Mouse (Mus musculus): ENCODE measurements around the gene Speg. TPM values are rescaled to one million over a fixed set of nuclear protein-coding genes. Genes with fewer than 3 reads are reported as not detected.

Gene Speg
- polyA plus RNA-seq (2017; shearing (Covaris generic)): 0.59 TPM

GRCm38 (mm10) chr1:75374950-75375936 lies at the start of gene Speg:
Gene Speg, plus strand, starts transcription at chr1:75375297.

GRCm38 (mm10) chr1:75360112-75361031 lies 14.7 kb upstream of the Speg start, which contains the start of gene Des:
Gene Des, plus strand, starts transcription at chr1:75360329.

GRCm38 (mm10) chr1:75435475-75436328 lies 60.6 kb downstream of the Speg start, which contains the start of gene Gmppa:
Gene Gmppa, plus strand, starts transcription at chr1:75435930.

DNA sequence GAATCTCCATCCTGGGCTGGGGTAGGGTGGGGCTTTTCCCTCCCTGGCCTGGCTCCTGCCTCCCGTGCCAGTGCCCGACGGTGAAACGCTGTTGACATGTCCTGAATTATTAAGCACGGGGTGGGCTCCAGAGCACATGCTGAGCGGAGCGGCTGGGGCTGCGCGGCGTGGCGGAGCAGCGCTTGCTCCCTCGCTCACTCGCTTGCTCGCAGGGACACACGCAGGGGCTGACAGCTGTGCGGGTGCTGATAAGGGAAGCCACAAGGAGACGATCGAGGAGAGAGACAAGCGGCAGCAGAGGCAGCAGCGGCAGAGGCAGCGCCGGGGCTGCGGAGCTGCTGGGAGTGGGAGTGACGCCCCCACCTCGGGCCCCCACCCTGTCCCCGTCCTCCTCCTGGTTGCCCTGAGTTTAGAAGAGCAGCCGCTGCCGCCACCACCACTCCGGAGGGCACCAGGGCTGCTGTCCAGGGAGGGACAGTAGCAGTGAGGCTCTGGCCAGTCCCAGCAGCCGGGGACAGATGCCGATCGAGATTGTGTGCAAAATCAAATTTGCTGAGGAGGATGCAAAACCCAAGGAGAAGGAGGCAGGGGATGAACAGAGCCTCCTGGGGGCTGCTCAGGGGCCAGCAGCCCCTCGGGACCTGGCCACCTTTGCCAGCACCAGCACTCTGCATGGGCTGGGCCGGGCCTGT lies 75.4 kb downstream of the Speg start, which contains the start of gene Asic4:
Asic4 (plus strand) TSS at position 123 of the 692 bp plus-strand sequence.

GRCm38 (mm10) chr1:75478916-75479634 lies 104.0 kb downstream of the Speg start, which contains the start of the genes Chpf and Tmem198:
Gene Chpf, minus strand, starts transcription at chr1:75479307.
Gene Tmem198, plus strand, starts transcription at chr1:75479532.

Other genes with a start within 250 kb of the Speg start
- gene Slc23a3, start 241.4 kb upstream of the Speg start, polyA plus RNA-seq (2017; shearing (Covaris generic)): 0.30 TPM
- gene Cnppd1, start 232.6 kb upstream of the Speg start, polyA plus RNA-seq (2017; shearing (Covaris generic)): 159 TPM
- 86.1 TPM for gene Retreg2, start 232.5 kb upstream of the Speg start, polyA plus RNA-seq (2017; shearing (Covaris generic))
- 76.0 TPM for gene Zfand2b, start 206.7 kb upstream of the Speg start, polyA plus RNA-seq (2017; shearing (Covaris generic))
- gene Abcb6, start 194.9 kb upstream of the Speg start, polyA plus RNA-seq (2017; shearing (Covaris generic)): 3.3 TPM
- 19.0 TPM for gene Ankzf1, start 183.1 kb upstream of the Speg start, polyA plus RNA-seq (2017; shearing (Covaris generic))
- gene Atg9a, start 183.1 kb upstream of the Speg start, polyA plus RNA-seq (2017; shearing (Covaris generic)): 17.3 TPM
- gene Glb1l, start 164.5 kb upstream of the Speg start, polyA plus RNA-seq (2017; shearing (Covaris generic)): 7.4 TPM
- 59.4 TPM for gene Stk16, start 164.5 kb upstream of the Speg start, polyA plus RNA-seq (2017; shearing (Covaris generic))
- 208 TPM for gene Tuba4a, start 155.4 kb upstream of the Speg start, polyA plus RNA-seq (2017; shearing (Covaris generic))
- not detected for gene A630095N17Rik, start 143.2 kb upstream of the Speg start, polyA plus RNA-seq (2017; shearing (Covaris generic))
- 109 TPM for gene Dnajb2, start 138.9 kb upstream of the Speg start, polyA plus RNA-seq (2017; shearing (Covaris generic))
- gene Ptprn, start 110.8 kb upstream of the Speg start, polyA plus RNA-seq (2017; shearing (Covaris generic)): 0.13 TPM
- gene Resp18, start 96.9 kb upstream of the Speg start, polyA plus RNA-seq (2017; shearing (Covaris generic)): not detected
- 42.9 TPM for gene Dnpep, start 57.3 kb upstream of the Speg start, polyA plus RNA-seq (2017; shearing (Covaris generic))
- not detected for gene Des, start 15.0 kb upstream of the Speg start, polyA plus RNA-seq (2017; shearing (Covaris generic))
- gene Gmppa, start 60.6 kb downstream of the Speg start, polyA plus RNA-seq (2017; shearing (Covaris generic)): 97.2 TPM
- not detected for gene Asic4, start 75.1 kb downstream of the Speg start, polyA plus RNA-seq (2017; shearing (Covaris generic))
- 31.4 TPM for gene Chpf, start 104.0 kb downstream of the Speg start, polyA plus RNA-seq (2017; shearing (Covaris generic))
- gene Tmem198, start 104.2 kb downstream of the Speg start, polyA plus RNA-seq (2017; shearing (Covaris generic)): 3.5 TPM
- 1.9 TPM for gene Obsl1, start 131.2 kb downstream of the Speg start, polyA plus RNA-seq (2017; shearing (Covaris generic))
- gene Inha, start 131.8 kb downstream of the Speg start, polyA plus RNA-seq (2017; shearing (Covaris generic)): not detected
- gene Stk11ip, start 146.2 kb downstream of the Speg start, polyA plus RNA-seq (2017; shearing (Covaris generic)): 32.1 TPM
- not detected for gene Slc4a3, start 171.0 kb downstream of the Speg start, polyA plus RNA-seq (2017; shearing (Covaris generic))